Mouse (Mus musculus) c-Kit-positive CD71-positive TER-119-positive erythroid progenitor cells, embryonic 14.5 days (primary cell): Measurements from ENCODE around the gene Las1l.
"Not testable (repeated sequence)": the region's sequence is repeated elsewhere in the genome, so short reads cannot be mapped to it uniquely, and the experiment has no call there.

Experiments used
- DNase-seq: peaks from one replicate; pipeline ENCODE4 v3.0.0-alpha.2; 2013; ENCODE audit warnings: low spot score

Las1l gene

DNA sequence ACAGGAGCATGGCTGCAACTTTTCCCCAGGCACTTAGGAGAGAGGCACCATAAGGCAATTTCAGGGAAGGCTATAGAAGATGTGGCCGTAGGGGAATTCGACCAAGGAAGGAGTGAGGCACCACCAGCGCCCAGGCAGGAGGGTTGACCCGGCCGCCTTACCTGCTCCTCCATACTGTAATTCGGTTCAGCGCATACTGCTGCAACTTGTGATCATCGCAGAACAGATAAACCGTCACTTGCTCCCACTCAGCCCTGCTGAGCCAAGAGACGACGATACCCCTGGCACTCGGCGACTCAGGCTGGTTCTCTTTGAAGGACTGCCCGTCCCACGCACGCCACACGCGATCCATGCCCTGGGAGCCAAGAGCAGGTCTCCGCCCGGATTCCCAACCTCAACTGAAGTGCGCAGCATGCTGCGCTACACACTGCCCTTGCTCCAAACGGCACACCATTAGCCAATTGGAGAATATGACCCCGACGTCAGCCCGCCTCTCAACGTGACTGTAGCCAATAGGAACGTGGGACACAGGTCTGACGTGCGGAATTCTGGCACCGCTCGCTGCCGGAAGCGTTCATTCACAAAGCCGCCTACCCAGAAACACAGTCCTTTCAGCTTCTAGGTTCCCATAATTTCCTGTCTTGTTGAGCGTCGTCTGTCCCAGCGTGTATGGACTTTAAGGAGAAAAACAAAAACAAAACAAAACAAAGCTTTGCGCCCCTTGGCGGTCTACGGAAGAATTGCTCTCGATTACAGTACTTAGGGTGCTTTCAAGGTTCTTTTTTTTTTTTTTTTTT is at the start of gene Las1l:
TSS of gene Las1l (minus strand) at position 466 of the 797 bp plus-strand sequence.
- peak; percentile 87 for DNase-seq

DNA sequence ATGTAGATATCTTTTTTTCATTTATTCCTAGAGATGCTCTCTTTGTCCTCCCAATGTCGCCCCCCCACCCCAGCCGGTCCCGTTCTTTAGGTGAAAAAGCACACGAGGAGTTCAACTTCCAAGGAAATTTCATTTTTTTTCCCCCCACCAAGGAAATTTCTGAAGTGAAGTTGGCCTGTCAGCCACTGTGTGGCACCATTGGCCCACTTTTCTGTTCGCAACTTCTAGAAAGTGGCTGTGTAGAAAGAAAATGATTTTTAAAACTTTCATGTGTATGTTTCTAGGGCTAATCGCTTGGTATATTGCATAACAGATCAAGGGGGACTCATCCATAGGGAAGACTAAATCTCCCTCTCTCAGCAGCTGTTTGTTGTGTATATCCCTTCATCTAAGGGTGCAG is 49.6 kb upstream of the Las1l start:
- no peak for DNase-seq

DNA sequence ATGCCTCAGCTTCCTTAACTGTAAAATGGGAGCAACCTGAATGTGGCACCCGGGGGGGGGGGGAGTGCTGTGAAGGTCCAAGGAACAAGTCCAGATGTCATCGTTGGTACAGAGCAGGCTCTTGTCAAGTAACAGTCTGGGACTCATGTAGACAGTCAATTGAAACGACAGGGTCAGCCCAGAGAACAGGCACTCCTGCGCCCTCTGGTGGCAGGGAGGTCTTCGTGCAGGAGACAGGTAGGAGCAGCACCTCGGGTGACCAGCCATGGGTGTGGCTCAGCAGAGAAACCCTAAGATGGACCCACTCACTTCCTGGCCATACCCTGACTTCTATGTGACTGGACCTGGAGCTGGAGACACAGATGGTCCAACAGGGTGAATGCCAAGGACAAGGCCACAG is 42.8 kb upstream of the Las1l start:
- DNase-seq, result peak; percentile 21

DNA sequence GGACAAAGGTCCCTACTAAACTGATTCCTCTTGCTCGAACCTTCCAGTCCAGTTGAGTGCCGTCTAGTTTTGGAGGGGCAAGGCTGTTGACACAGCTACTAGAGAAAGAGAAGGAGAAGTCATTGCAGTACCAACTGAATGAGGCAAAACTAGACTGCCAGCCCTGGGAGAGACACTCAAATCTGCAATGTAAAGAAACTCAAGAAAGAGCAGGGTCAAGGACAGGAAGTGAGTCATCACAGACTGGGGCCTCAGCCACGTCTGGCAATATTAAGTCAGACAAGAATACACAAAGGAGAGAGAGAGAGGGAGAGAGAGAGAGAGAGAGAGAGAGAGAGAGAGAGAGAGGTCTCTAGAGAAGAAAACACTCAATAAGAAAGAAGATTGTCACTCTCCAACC is 36.4 kb upstream of the Las1l start:
- DNase-seq, result no peak

DNA sequence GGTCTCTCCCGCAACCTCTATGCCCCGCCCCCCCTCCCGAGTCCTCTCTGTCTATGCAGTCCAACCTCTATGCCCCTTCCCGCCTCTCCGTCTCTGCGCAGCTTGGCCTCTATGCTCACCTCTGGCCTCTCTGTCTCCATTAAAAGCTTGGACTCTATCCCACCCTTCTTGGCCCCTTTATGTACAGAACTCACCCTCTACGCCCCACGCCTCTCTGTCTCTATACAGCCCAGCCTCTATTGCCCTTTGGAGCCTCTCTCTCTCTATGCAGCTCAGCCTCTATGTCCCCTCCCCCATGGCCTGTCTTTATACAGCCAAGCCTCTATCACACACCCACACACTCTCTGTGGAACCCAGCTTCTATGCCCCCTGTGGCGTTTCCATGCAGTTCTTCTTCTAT is 13.2 kb upstream of the Las1l start:
- no peak for DNase-seq

DNA sequence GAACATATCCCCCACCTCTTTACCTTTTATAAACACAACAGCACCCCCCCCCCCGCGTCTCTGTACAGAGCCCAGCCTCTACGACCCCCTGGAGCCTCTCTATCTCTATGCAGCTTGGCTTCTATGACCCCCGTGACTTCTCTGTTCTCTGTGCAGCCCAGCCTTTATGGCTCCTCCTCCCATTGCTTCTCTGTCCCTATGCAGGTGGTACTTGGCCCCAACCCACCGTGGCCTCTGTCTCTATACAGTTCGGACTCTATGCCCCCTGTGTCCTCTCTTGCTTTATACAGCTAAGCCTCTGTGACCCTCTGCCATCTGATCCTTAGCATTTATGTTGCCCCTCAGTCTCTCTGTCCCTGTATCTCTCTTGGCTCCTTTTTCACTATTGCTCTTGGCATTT is 12.4 kb upstream of the Las1l start:
- DNase-seq, result no peak

DNA sequence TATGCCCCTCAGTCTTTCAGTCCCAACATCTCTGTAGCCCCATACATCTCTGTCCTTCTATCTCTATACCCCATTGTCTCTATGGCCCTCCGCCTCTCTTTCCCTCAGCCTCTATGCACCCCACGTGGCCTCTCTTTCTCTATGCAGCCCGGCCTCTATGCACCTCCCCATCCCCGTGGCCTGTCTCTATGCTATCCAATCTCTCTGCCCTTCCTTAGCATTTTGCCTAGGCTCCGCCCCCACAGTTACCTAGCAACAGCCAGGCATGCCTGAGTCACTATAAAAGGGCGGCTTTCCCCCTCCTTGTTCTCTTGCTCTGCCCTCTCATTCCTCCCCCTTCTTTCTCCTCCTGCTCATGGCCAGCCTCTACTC is 11.8 kb upstream of the Las1l start:
- DNase-seq, result peak; percentile 83

DNA sequence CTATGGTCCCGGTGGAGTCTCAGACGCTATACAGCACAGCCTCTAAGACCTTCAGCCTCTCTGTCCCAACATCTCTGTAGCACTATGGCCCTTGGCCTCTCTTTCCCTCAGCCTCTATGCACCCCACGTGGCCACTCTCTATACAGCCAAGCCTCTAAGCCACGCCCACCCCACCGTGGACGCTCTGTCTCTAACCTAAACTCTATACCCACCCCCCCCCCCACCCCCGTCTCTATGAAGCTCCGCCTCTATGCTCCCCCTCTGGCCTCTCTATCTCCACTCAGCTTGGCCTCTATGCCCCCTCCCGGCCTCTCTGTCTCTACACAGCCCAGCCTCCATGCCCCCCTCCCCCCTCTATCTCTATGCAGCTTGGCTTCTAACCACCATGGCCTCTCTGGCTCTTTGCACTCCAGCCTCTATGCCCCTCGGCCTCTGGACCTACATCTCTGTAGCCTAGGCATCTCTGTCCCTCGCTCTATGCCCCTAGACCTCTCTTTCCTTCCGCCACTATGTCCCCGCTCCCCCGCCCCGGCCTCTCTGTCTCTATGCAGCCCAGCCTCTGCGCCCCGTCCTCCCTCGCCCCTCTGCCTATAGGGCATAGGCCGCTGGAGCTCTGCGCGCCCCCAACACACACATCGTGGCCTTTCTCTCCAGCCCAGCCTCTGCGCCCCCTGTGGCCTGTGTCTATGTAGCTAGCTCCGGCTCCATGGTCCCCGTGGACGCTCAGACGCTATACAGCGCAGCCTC is 11.3 kb upstream of the Las1l start:
- peak; percentile 66 for DNase-seq

DNA sequence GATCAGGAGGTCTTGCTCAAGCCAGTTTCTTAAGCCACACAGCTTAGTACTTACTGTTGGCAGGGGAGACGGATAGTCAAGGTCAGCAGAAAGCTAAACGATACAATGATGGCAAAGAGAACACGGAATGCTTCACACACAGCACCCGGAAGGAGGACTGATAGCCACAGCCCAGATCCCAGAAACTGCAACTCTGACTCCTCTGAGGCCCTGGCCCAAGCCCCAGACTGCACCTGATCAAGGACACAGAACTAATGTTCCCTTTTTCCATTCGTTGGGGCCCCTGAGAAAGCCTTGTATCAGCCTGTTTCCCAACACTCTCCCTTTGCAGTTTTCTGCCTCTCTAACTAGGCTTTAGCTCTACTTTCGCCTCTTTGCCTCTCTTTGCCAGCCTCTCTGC is 8.3 kb upstream of the Las1l start:
- no peak for DNase-seq

DNA sequence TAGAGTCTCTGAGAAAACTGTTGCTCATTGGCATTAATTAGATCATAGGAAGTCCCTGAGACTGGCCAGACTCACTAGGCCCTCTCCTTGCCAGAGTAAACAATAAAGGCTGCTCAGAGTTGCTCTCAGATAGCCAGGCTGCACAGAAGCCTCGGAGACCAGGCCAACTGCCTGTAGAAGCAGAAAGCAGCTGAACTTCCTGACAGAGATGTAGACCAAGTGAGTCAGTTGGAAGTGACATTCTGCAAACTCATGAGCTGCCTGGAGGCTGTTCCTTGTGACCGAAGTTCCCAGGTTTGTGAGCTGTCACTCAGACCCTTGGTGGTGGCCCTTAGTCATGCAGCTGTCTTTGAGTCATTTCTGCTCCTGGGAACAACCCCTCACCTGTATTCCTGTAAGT is 6.6 kb upstream of the Las1l start:
- no peak for DNase-seq

DNA sequence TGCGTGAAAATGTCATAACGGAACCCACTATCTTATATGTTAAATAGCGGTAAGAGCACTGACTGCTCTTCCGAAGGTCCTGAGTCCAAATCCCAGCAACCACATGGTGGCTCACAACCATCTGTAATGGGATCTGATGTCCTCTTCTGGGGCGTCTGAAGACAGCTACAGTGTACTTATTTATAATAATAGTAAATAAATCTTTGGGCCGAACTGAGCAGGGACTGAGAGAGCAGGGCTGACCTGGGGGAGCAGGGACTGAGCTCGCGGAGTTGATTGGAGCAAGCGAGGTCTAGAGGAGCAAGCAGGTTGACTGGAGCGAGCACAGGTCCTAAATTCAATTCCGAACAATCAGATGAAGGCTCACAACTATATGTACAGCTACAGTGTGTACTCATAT is 699 bp upstream of the Las1l start:
- DNase-seq, result not testable (repeated sequence)

DNA sequence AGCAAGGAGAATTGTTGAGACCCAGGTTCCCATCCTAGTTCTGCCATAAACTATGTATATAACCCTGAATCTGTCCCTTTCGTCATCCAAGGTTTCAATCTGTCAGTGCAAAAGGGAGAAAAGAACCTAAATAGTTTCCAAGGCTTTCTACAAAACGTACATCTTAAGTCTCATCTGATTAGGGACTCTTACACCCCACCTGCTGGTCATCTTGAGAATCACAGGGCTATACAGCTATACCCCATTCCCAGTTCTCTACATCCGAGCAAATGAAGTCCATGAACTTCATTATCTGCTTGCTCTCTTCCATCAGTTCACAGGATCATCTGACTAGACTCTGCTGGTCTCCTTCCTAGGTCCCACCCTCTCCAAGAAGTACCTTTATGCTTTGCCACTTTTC is 6.0 kb downstream of the Las1l start:
- DNase-seq, result no peak

DNA sequence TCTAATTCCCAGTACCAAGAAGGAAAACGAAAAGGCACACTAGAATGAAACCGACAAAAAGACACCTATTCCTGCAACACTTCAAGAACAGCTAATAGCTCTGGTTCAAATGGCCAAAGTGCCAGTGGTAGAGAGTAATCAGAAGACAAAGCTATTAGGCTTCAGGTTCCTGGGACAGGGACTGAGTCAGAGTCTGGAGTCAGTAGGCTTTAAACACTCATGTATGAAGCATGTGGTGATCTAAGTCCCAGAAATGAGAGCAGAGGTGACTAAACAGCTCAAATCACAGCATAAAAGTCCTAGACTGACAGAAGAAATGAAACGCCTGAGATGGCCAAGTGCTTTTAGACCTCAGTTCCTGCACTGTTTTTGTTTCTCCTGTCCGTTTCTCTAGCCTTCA is 8.6 kb downstream of the Las1l start:
- no peak for DNase-seq

DNA sequence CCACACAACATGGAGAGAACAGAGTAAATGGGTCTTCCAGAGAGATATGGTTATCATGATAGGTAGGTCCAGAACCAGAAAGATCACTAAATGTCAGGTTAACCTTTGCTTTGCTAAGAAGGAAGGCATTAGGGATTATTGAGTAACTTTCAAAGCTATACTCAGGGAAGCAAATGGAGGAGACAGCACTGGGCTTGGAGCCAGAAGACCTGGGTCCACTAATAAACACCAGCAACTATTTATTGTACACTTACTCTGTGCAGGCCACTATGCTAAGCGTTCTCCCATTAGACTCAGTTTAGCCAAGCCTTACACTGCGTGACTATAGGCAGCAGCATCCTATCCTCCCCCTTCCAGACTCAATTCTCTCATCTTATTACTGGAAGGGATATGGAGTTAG is 11.3 kb downstream of the Las1l start:
- no peak for DNase-seq

DNA sequence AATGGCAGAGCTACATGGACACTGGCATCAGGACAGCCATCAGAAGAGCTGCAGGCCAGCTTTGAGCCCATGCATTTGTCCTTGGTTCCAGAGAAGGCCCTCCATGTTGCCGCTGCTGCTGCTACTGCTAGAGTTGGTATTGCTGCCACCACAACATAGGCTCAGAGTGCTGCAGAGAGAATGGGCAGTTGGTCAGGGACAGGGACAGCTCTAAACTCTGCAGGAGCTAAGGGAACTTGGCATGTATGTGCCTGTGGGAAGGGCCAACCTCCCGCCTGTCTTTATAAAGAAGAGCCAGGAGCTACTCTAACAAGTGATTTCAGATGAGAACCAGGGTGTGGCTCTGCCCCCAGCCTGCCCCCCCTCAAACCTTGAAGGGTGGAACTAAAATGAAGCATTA is 21.3 kb downstream of the Las1l start:
- no peak for DNase-seq

DNA sequence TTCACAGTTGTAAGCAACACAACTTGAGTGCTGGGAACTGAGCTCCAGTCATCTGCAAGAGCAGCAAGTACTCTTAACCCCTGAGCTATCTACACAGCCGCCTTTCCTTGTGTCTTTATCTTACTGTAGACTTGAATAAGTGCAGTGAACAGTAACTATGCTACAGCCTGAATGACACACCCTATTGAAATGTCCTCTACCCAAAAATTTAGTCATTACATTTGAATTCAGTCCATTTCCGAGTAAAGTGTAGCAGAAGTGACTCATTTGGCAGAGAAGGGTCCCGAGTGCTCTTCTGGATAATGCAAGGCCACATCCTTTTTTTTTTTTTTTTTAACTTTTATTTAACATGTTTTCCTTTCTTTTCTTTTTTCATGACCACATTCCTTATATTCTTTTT is 54.0 kb downstream of the Las1l start:
- no peak for DNase-seq
